Mouse (Mus musculus) kidney, postnatal 0 days (tissue): Measurements from ENCODE around the gene Pde6h. TPM values are rescaled to one million over a fixed set of nuclear protein-coding genes. Genes with fewer than 3 reads are reported as not detected.

Source experiments
- ATAC-seq: fragments of 200-750 bp; cut with Nextera tagmentation; replicated peaks from 2 replicates; pipeline ENCODE4 v1.8.0; 2017; ENCODE audit warnings: low read depth, moderate number of reproducible peaks, moderate TSS enrichment, moderate library complexity; ENCODE audit not compliant: low FRiP score
- DNase-seq: peaks from one replicate; pipeline ENCODE4 v3.0.0-alpha.2; 2016; ENCODE audit warnings: low spot score
- H3K27ac ChIP-seq: fragments of 300-500 bp; sonication (generic); 2 replicates; pipeline ENCODE4 v1.5.1; 2014; ENCODE audit warnings: mild to moderate bottlenecking
- H3K27me3 ChIP-seq: fragments of 300-500 bp; sonication (generic); 2 replicates; pipeline ENCODE4 v1.6.1; 2014; ENCODE audit warnings: low read length, mixed read lengths; ENCODE audit not compliant: insufficient read depth
- H3K36me3 ChIP-seq: fragments of 300-500 bp; sonication (generic); 2 replicates; pipeline ENCODE4 v1.6.1; 2014; ENCODE audit warnings: low read length, mixed read lengths; ENCODE audit not compliant: insufficient read depth
- H3K4me1 ChIP-seq: fragments of 300-500 bp; sonication (generic); replicated peaks from 2 replicates; pipeline ENCODE4 v1.6.1; 2014; ENCODE audit warnings: antibody characterized with exemption, low read length, mixed read lengths; ENCODE audit not compliant: insufficient read depth
- H3K4me2 ChIP-seq: fragments of 300-500 bp; sonication (generic); 2 replicates; pipeline ENCODE4 v1.6.1; 2014; ENCODE audit warnings: mild to moderate bottlenecking, low read length, moderate library complexity, mixed read lengths
- H3K4me3 ChIP-seq: fragments of 300-500 bp; sonication (generic); replicated peaks from 2 replicates; pipeline ENCODE4 v1.5.1; 2014; ENCODE audit warnings: low read depth, low read length
- H3K9ac ChIP-seq: fragments of 300-500 bp; sonication (generic); 2 replicates; pipeline ENCODE4 v1.6.1; 2014; ENCODE audit warnings: low read depth, low read length
- H3K9me3 ChIP-seq: fragments of 300-500 bp; sonication (generic); replicated peaks from 2 replicates; pipeline ENCODE4 v1.6.1; 2016; ENCODE audit warnings: low read length, inconsistent platforms, mixed read lengths
- CTCF ChIP-seq: IDR thresholded peaks from 2 replicates; pipeline ENCODE4 v1.5.1; 2016; ENCODE audit warnings: antibody characterized with exemption, low read depth, mild to moderate bottlenecking, moderate library complexity
- WGBS: fragments of 180-500 bp; shearing (Covaris S2); extraction: QIAGEN DNeasy Blood & Tissue Kit; methylation state at CpG from one replicate; pipeline ENCODE4 v1.1.7; 2014; 5-methylcytosine and 5-hydroxymethylcytosine counted together
- polyA plus RNA-seq: library from polyadenylated mRNA; unstranded; fragments of >200 nt; fragmentation: Nextera tagmentation; extraction: Ambion mirVana; gene quantifications from 2 replicates; pipeline ENCODE4 v1.2.1, GENCODE M21; 2015

The Pde6h gene
- polyA plus RNA-seq, 1 experiment from 2014 or later, result 0.67 TPM

DNA sequence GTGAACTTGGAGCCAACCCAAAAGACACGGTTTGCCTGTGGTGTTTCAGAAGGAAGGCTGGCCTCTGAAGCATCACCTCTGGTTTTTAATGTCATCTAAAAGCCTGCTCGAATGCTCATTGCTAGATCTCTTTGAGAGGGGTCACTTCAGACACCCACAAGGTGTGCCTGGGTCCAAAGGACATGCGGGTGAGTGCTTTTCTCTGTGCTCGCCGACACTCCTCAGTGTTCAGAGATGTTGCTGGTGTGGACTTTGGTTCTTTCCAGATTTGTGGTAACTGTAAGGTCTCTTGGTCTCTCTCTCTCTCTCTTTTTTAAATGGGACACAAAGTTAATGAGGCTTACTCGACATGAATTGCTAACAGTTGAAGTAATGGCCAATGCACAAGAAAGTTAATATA, 58.9 kb downstream of the Pde6h start:
- Histone ChIP-seq H3K36me3 (no peaks in the 10 kb centered on the region), H3K4me3 (no peak overlapping the region), H3K9ac (no peak overlapping the region), H3K27ac (no peak overlapping the region), H3K9me3 (no peaks in the 10 kb centered on the region), H3K4me2 (no peak overlapping the region), H3K4me1 (0 out of 2 replicates have a peak, but pooled peaks cover 6% of the 10 kb centered on the region), H3K27me3 (no peaks in the 10 kb centered on the region)
- 64% methylated on average over 6 of the region's 6 CpGs for WGBS
- no peak for DNase-seq
- TF ChIP-seq CTCF, result no peak
- ATAC-seq, result peak; percentile 37; the same call in 1 of the 2 replicates

DNA sequence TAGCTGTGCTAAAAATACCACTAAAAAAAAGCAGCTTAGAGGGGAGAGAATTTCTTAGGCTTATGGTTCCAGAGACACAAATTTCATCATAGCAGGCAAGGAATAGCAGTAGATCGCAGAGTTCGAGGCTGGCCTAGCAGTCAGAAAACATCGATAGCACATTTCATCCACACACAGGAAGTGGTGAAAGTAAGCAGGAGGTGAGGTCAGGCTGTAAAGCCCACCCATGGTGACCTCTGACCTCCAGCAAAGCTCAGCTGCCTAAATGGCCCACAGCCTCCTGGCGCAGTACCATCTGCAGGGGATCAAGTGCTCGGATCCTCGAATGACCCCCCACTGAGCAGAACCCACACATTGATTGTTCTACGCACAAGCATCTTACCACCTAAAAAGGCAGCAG, 59.6 kb downstream of the Pde6h start:
- H3K4me1 ChIP-seq, result 0 out of 2 replicates have a peak, but pooled peaks cover 6% of the 10 kb centered on the region
- WGBS, result 68% methylated on average over 7 of the region's 7 CpGs
- no peak overlapping the region for H3K4me3 ChIP-seq
- TF ChIP-seq CTCF, result no peak
- DNase-seq, result no peak
- H3K9me3 ChIP-seq, result no peaks in the 10 kb centered on the region
- H3K27ac ChIP-seq, result no peak overlapping the region
- H3K36me3 ChIP-seq, result no peaks in the 10 kb centered on the region
- no peak for ATAC-seq
- H3K9ac ChIP-seq, result no peak overlapping the region
- no peaks in the 10 kb centered on the region for H3K27me3 ChIP-seq
- H3K4me2 ChIP-seq, result no peak overlapping the region

DNA sequence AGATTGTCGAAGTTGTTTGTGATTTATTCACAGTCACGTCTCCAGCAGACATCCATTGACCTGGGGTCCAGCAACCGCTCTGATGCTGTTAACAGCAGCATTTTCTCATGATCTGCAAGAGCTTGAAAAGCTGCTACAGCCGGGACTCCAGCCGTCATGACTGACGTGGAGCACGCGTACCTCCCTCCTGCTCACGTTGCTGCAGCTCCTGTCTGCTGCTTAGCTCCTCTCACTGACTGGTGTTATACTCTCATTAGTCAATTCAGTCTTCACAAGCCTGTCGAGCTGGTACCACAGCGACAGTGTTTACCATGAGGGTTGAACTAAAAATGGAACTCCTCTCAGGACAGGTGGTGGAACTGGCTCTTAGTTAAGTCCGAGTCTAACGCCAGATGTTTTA, 62.4 kb downstream of the Pde6h start:
- Histone ChIP-seq H3K4me1 (no peaks in the 10 kb centered on the region), H3K4me2 (no peak overlapping the region), H3K27me3 (no peaks in the 10 kb centered on the region), H3K36me3 (no peaks in the 10 kb centered on the region), H3K4me3 (no peak overlapping the region), H3K9ac (no peak overlapping the region), H3K9me3 (no peaks in the 10 kb centered on the region), H3K27ac (no peak overlapping the region)
- DNase-seq (no peak), ATAC-seq (no peak)
- no peak for TF ChIP-seq CTCF
- 48% methylated on average over 13 of the region's 13 CpGs for WGBS

GRCm38 (mm10) chr6:136986718-136987117, 63.1 kb downstream of the Pde6h start:
- 64% methylated on average over 11 of the region's 11 CpGs for WGBS
- H3K27me3 ChIP-seq, result no peaks in the 10 kb centered on the region
- no peaks in the 10 kb centered on the region for H3K9me3 ChIP-seq
- no peak overlapping the region for H3K27ac ChIP-seq
- H3K4me1 ChIP-seq, result no peaks in the 10 kb centered on the region
- DNase-seq (no peak), ATAC-seq (no peak)
- no peak for TF ChIP-seq CTCF
- H3K36me3 ChIP-seq, result no peaks in the 10 kb centered on the region
- H3K4me3 ChIP-seq, result no peak overlapping the region
- H3K9ac ChIP-seq, result no peak overlapping the region
- no peak overlapping the region for H3K4me2 ChIP-seq

GRCm38 (mm10) chr6:136988536-136989060, 65.0 kb downstream of the Pde6h start:
- WGBS, result 88% methylated on average over 7 of the region's 7 CpGs

GRCm38 (mm10) chr6:136989824-136990497, 66.3 kb downstream of the Pde6h start:
- Histone ChIP-seq H3K9ac (no peak overlapping the region), H3K9me3 (no peaks in the 10 kb centered on the region), H3K4me3 (no peak overlapping the region; the same call in 1 of the 2 replicates), H3K27me3 (no peaks in the 10 kb centered on the region), H3K4me2 (peak overlapping the region; percentile 47), H3K36me3 (no peaks in the 10 kb centered on the region), H3K27ac (no peak overlapping the region; the same call in 1 of the 2 replicates), H3K4me1 (no peaks in the 10 kb centered on the region)
- ATAC-seq, result peak; percentile 67
- 24% methylated on average over 11 of the region's 11 CpGs for WGBS
- TF ChIP-seq CTCF, result no peak
- DNase-seq, result peak; percentile 63

More at GRCm38 (mm10) chr6:136988536-136989060, 65.0 kb downstream of the Pde6h start:
- H3K36me3 ChIP-seq, result no peaks in the 10 kb centered on the region
- no peak overlapping the region for H3K4me3 ChIP-seq
- H3K4me2 ChIP-seq, result no peak overlapping the region
- H3K4me1 ChIP-seq, result no peaks in the 10 kb centered on the region
- ATAC-seq (no peak), DNase-seq (no peak)
- no peak overlapping the region for H3K27ac ChIP-seq
- H3K27me3 ChIP-seq, result no peaks in the 10 kb centered on the region
- no peak overlapping the region for H3K9ac ChIP-seq
- no peak for TF ChIP-seq CTCF
- H3K9me3 ChIP-seq, result no peaks in the 10 kb centered on the region
